Comparison of ENCODE assay signal across 10 mouse cellular contexts in the genomic region with DNA sequence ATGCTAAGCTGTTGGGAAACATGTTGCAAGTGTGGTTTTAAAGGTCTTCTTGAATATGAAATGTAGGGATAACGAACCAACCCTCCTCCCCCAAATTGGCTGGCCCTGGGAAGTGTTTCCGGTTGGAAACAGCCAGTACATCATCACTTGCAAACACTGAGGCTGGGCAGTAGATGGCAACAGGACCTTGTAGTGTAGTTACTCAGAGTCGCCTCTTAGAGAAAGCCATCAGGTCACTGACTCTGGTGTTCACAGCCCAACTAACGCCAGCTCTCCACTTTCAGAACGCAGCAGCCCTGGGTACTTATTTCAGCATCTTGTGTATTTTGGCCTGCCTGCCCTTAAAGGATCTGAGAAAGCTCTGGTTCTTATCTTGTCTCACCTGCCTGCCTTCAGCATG. TPM values are rescaled to one million over a fixed set of nuclear protein-coding genes. Genes with fewer than 3 reads are reported as not detected.
DNase-seq lines count a peak whose midpoint lies in the region; ATAC-seq and TF ChIP-seq lines count a peak whose summit lies in the region.
"Had no signal": no experiment of that assay in that cellular context is flagged by ENCODE, and none has a peak within 500 bp of the region (broad histone marks: within the 10 kb centered on the region; RNA-seq: fewer than 3 reads in every experiment).

No protein-coding gene starts in this region.

- DNase-seq in hindbrain, postnatal 0 days (ENCODE audit: low spot score) = peak; percentile 28
- DNase-seq in urinary bladder, postnatal 25 days (ENCODE audit: low spot score) = peak; percentile 8
- no peak for DNase-seq in urinary bladder, postnatal 10 days (ENCODE audit: low spot score)
- DNase-seq in heart, postnatal 0 days (ENCODE audit: low spot score) = peak; percentile 46
- DNase-seq in retina, embryonic 14.5 days (ENCODE audit: low spot score) = no peak
- DNase-seq in B cell, adult 2 months = no peak
- DNase-seq in neural tube, embryonic 10.5 days (ENCODE audit: extremely low spot score, low spot score) = no peak

- H3K9me3 ChIP-seq in hindbrain, postnatal 0 days (ENCODE audit: low read length) = no peaks in the 10 kb centered on the region
- no peaks in the 10 kb centered on the region for H3K9me3 ChIP-seq in hindbrain, embryonic 16.5 days (ENCODE audit: control insufficient read depth, low read length)
- no peaks in the 10 kb centered on the region for H3K9me3 ChIP-seq in heart, postnatal 0 days (replicated peaks; ENCODE audit: control insufficient read depth, low read length)
- H3K9me3 ChIP-seq: intestine, embryonic 15.5 days; liver, embryonic 15.5 days had no signal

- no peak overlapping the region for H3K9ac ChIP-seq in hindbrain, postnatal 0 days (replicated peaks; ENCODE audit: low read length)
- no peak overlapping the region for H3K9ac ChIP-seq in hindbrain, embryonic 16.5 days (ENCODE audit: low read depth, low read length)
- H3K9ac ChIP-seq in heart, postnatal 0 days (replicated peaks; ENCODE audit: low read depth, low read length) = no peak overlapping the region
- H3K9ac ChIP-seq: intestine, embryonic 15.5 days; liver, embryonic 15.5 days had no signal

- no peak for ATAC-seq in hindbrain, postnatal 0 days
- no peak for ATAC-seq in hindbrain, embryonic 16.5 days
- no peak for ATAC-seq in heart, postnatal 0 days (ENCODE audit: insufficient read depth, low read depth)
- ATAC-seq: intestine, embryonic 15.5 days had no signal

- H3K4me1 ChIP-seq in hindbrain, postnatal 0 days (ENCODE audit: insufficient read depth, low read length) = no peaks in the 10 kb centered on the region
- H3K4me1 ChIP-seq in hindbrain, embryonic 16.5 days (ENCODE audit: control insufficient read depth, insufficient read depth, low read depth, low read length) = no peaks in the 10 kb centered on the region
- H3K4me1 ChIP-seq in heart, postnatal 0 days (ENCODE audit: control insufficient read depth, insufficient read depth) = no peaks in the 10 kb centered on the region

- no peak for TF ChIP-seq EP300 in heart, postnatal 0 days (IDR thresholded peaks at IDR 0.05; ENCODE audit: low read depth)

- H3K4me2 ChIP-seq in hindbrain, postnatal 0 days (ENCODE audit: low read depth, low read length) = no peak overlapping the region
- no peak overlapping the region for H3K4me2 ChIP-seq in hindbrain, embryonic 16.5 days (ENCODE audit: low read length)
- H3K4me2 ChIP-seq in heart, postnatal 0 days (ENCODE audit: low read depth, low read length) = no peak overlapping the region
- H3K4me2 ChIP-seq: intestine, embryonic 15.5 days; liver, embryonic 15.5 days had no signal

- TF ChIP-seq CTCF in hindbrain, postnatal 0 days (IDR thresholded peaks at IDR 0.05; ENCODE audit: low read depth) = peak; percentile 64
- TF ChIP-seq CTCF in heart, postnatal 0 days (IDR thresholded peaks at IDR 0.05; ENCODE audit: low read depth) = peak; percentile 61

- no peak overlapping the region for H3K27ac ChIP-seq in hindbrain, postnatal 0 days
- H3K27ac ChIP-seq in hindbrain, embryonic 16.5 days (ENCODE audit: low read depth, low read length) = no peak overlapping the region
- no peak overlapping the region for H3K27ac ChIP-seq in heart, postnatal 0 days (ENCODE audit: low read depth)
- H3K27ac ChIP-seq: intestine, embryonic 15.5 days; liver, embryonic 15.5 days had no signal

- WGBS in hindbrain, postnatal 0 days = 42% methylated on average over 5 of the region's 5 CpGs
- 44% methylated on average over 5 of the region's 5 CpGs for WGBS in hindbrain, embryonic 16.5 days
- WGBS in heart, postnatal 0 days = 12% methylated on average over 5 of the region's 5 CpGs

- no peak overlapping the region for H3K4me3 ChIP-seq in hindbrain, postnatal 0 days (ENCODE audit: low read length)
- no peak overlapping the region for H3K4me3 ChIP-seq in hindbrain, embryonic 16.5 days (ENCODE audit: low read length)
- no peak overlapping the region for H3K4me3 ChIP-seq in heart, postnatal 0 days (ENCODE audit: low read depth, low read length)
- H3K4me3 ChIP-seq: intestine, embryonic 15.5 days; liver, embryonic 15.5 days had no signal

- no peaks in the 10 kb centered on the region for H3K27me3 ChIP-seq in hindbrain, postnatal 0 days (ENCODE audit: insufficient read depth, low read length)
- H3K27me3 ChIP-seq in hindbrain, embryonic 16.5 days (replicated peaks; ENCODE audit: control insufficient read depth, insufficient read depth, low read length) = no peaks in the 10 kb centered on the region
- H3K27me3 ChIP-seq in heart, postnatal 0 days (ENCODE audit: control insufficient read depth, insufficient read depth, low read length) = no peaks in the 10 kb centered on the region
- H3K27me3 ChIP-seq: intestine, embryonic 15.5 days; liver, embryonic 15.5 days had no signal

- H3K36me3 ChIP-seq in hindbrain, postnatal 0 days (ENCODE audit: insufficient read depth, low read length) = no peaks in the 10 kb centered on the region
- no peaks in the 10 kb centered on the region for H3K36me3 ChIP-seq in hindbrain, embryonic 16.5 days (ENCODE audit: control insufficient read depth, insufficient read depth, low read length)
- H3K36me3 ChIP-seq in heart, postnatal 0 days (replicated peaks; ENCODE audit: control insufficient read depth, insufficient read depth, low read length) = no peaks in the 10 kb centered on the region
- H3K36me3 ChIP-seq: intestine, embryonic 15.5 days; liver, embryonic 15.5 days had no signal

RNA-seq across cellular contexts. Expression of gene 4921524J17Rik, which starts 28.2 kb away (rescaled TPM):
- 11.6 and 13.6 TPM in 2 replicates for total RNA-seq in hindbrain, postnatal 0 days (2014; rRNA removed)
- polyA plus RNA-seq in hindbrain, postnatal 0 days (2015; fragmentation: Nextera tagmentation; extraction: Ambion mirVana) = 43.0 and 47.4 TPM in 2 replicates
- polyA plus RNA-seq in hindbrain, embryonic 16.5 days (2015; fragmentation: Nextera tagmentation; extraction: Ambion mirVana) = 39.2 and 40.2 TPM in 2 replicates
- total RNA-seq in heart, postnatal 0 days (2014; rRNA removed; ENCODE audit: low replicate concordance) = 23.8 and 27.6 TPM in 2 replicates
- 67.6 and 75.7 TPM in 2 replicates for polyA plus RNA-seq in heart, postnatal 0 days (2015; fragmentation: Nextera tagmentation; extraction: Ambion mirVana)

RNA-seq across cellular contexts. Expression of gene Gpt2, which starts 31.6 kb away (rescaled TPM):
- 99.4 and 107 TPM in 2 replicates for total RNA-seq in hindbrain, postnatal 0 days (2014; rRNA removed)
- 43.2 and 46.4 TPM in 2 replicates for polyA plus RNA-seq in hindbrain, postnatal 0 days (2015; fragmentation: Nextera tagmentation; extraction: Ambion mirVana)
- polyA plus RNA-seq in hindbrain, embryonic 16.5 days (2015; fragmentation: Nextera tagmentation; extraction: Ambion mirVana) = 58.1 and 62.2 TPM in 2 replicates
- 16.3 and 25.1 TPM in 2 replicates for total RNA-seq in heart, postnatal 0 days (2014; rRNA removed; ENCODE audit: low replicate concordance)
- polyA plus RNA-seq in heart, postnatal 0 days (2015; fragmentation: Nextera tagmentation; extraction: Ambion mirVana) = 5.9 and 6.7 TPM in 2 replicates

Comparison
In these comparisons a context has a peak if more than half of its experiments do, and no peak if none do; other contexts are left out.
1. DNase-seq: peak in hindbrain, postnatal 0 days (single experiment), urinary bladder, postnatal 25 days (single experiment) and heart, postnatal 0 days (single experiment); none in urinary bladder, postnatal 10 days (single experiment), retina, embryonic 14.5 days (single experiment), B cell, adult 2 months (0 of 2) and neural tube, embryonic 10.5 days (single experiment).